Mouse (Mus musculus) stomach, postnatal 0 days (tissue): Measurements from ENCODE around the gene Madd. TPM values are rescaled to one million over a fixed set of nuclear protein-coding genes. Genes with fewer than 3 reads are reported as not detected.
A peak's percentile ranks its signal among the peaks of the same experiment; 100 is the strongest.

ENCODE experiments used
- ATAC-seq: fragments of 200-750 bp; cut with Nextera tagmentation; 2 replicates; pipeline ENCODE4 v1.8.0; 2017; ENCODE audit not compliant: low FRiP score, low TSS enrichment
- DNase-seq: peaks from one replicate; pipeline ENCODE4 v3.0.0-alpha.2; 2016; ENCODE audit warnings: low spot score
- H3K27ac ChIP-seq: fragments of 300-500 bp; sonication (generic); replicated peaks from 2 replicates; pipeline ENCODE4 v1.5.1; 2014; ENCODE audit warnings: mild to moderate bottlenecking, control low read depth
- H3K27me3 ChIP-seq: fragments of 300-500 bp; sonication (generic); 2 replicates; pipeline ENCODE4 v1.6.1; 2014; ENCODE audit warnings: low read length; ENCODE audit not compliant: control insufficient read depth, insufficient read depth
- H3K36me3 ChIP-seq: fragments of 300-500 bp; sonication (generic); 2 replicates; pipeline ENCODE4 v1.6.1; 2014; ENCODE audit warnings: low read length, mixed read lengths; ENCODE audit not compliant: control insufficient read depth, insufficient read depth
- H3K4me1 ChIP-seq: fragments of 300-500 bp; sonication (generic); replicated peaks from 2 replicates; pipeline ENCODE4 v1.6.1; 2014; ENCODE audit warnings: antibody characterized with exemption; ENCODE audit not compliant: control insufficient read depth, insufficient read depth
- H3K4me2 ChIP-seq: fragments of 300-500 bp; sonication (generic); replicated peaks from 2 replicates; pipeline ENCODE4 v1.6.1; 2014; ENCODE audit warnings: low read depth, mild to moderate bottlenecking, control low read depth, moderate library complexity
- H3K4me3 ChIP-seq: fragments of 300-500 bp; sonication (generic); 2 replicates; pipeline ENCODE4 v1.5.1; 2014; ENCODE audit warnings: low read depth, low read length, control low read depth
- H3K9ac ChIP-seq: fragments of 300-500 bp; sonication (generic); 2 replicates; pipeline ENCODE4 v1.6.1; 2014; ENCODE audit warnings: mild to moderate bottlenecking, low read length, control low read depth, mixed read lengths
- H3K9me3 ChIP-seq: fragments of 300-500 bp; sonication (generic); 2 replicates; pipeline ENCODE4 v1.6.1; 2016; ENCODE audit warnings: low read length; ENCODE audit not compliant: control insufficient read depth
- CTCF ChIP-seq: IDR thresholded peaks from 2 replicates; pipeline ENCODE4 v1.5.1; 2016; ENCODE audit warnings: antibody characterized with exemption, low read depth, mild to moderate bottlenecking, moderate library complexity
- EP300 ChIP-seq: optimal IDR thresholded peaks from 2 replicates; pipeline ENCODE3; 2016; ENCODE audit warnings: antibody characterized with exemption
- WGBS: fragments of 180-500 bp; shearing (Covaris S2); extraction: QIAGEN DNeasy Blood & Tissue Kit; methylation state at CpG from one replicate; pipeline ENCODE4 v1.1.7; 2014; 5-methylcytosine and 5-hydroxymethylcytosine counted together
- polyA plus RNA-seq: library from polyadenylated mRNA; unstranded; fragments of >200 nt; fragmentation: Nextera tagmentation; extraction: Ambion mirVana; gene quantifications from 2 replicates; pipeline ENCODE4 v1.2.1, GENCODE M21; 2015

The Madd gene
- polyA plus RNA-seq, 1 experiment from 2014 or later: 8.7 TPM

GRCm38 (mm10) chr2:91194624-91195332 lies 11.1 kb upstream of the Madd start:
- ATAC-seq (peak; percentile 87), DNase-seq (peak; percentile 78)
- TF ChIP-seq EP300 (no peak), CTCF (peak; percentile 95)
- 2% methylated on average over 27 of the region's 27 CpGs for WGBS
- Histone ChIP-seq H3K9me3 (no peaks in the 10 kb centered on the region), H3K27me3 (no peaks in the 10 kb centered on the region), H3K36me3 (no peaks in the 10 kb centered on the region), H3K4me2 (peak overlapping the region; percentile 62), H3K9ac (peak overlapping the region; percentile 59), H3K4me1 (no peaks in the 10 kb centered on the region), H3K27ac (peak overlapping the region; percentile 61; the same call in 1 of the 2 replicates), H3K4me3 (peak overlapping the region; percentile 37)

- Histone ChIP-seq H3K9me3 (no peaks in the 10 kb centered on the region), H3K4me2 (no peak overlapping the region), H3K4me1 (no peaks in the 10 kb centered on the region), H3K27ac (no peak overlapping the region), H3K9ac (no peak overlapping the region), H3K36me3 (no peaks in the 10 kb centered on the region), H3K4me3 (no peak overlapping the region), H3K27me3 (no peaks in the 10 kb centered on the region)
- 79% methylated on average over 16 of the region's 16 CpGs for WGBS
- DNase-seq: no peak
- ATAC-seq: no peak
- TF ChIP-seq CTCF (no peak), EP300 (no peak)
Observed at GRCm38 (mm10) chr2:91190501-91190900, 6.9 kb upstream of the Madd start.

GRCm38 (mm10) chr2:91187431-91187830 lies 3.8 kb upstream of the Madd start:
- H3K9ac ChIP-seq: no peak overlapping the region
- no peak for TF ChIP-seq CTCF
- TF ChIP-seq EP300: no peak
- no peak for ATAC-seq
- H3K27ac ChIP-seq: no peak overlapping the region
- H3K4me2 ChIP-seq: no peak overlapping the region
- no peaks in the 10 kb centered on the region for H3K4me1 ChIP-seq
- no peaks in the 10 kb centered on the region for H3K36me3 ChIP-seq
- no peaks in the 10 kb centered on the region for H3K9me3 ChIP-seq
- H3K27me3 ChIP-seq: no peaks in the 10 kb centered on the region
- DNase-seq: no peak
- 54% methylated on average over 4 of the region's 4 CpGs for WGBS
- no peak overlapping the region for H3K4me3 ChIP-seq

GRCm38 (mm10) chr2:91186208-91186607 lies 2.6 kb upstream of the Madd start:
- H3K4me3 ChIP-seq: no peak overlapping the region
- ATAC-seq (no peak), DNase-seq (no peak)
- H3K9ac ChIP-seq: no peak overlapping the region
- 64% methylated on average over 1 of the region's 1 CpGs for WGBS
- TF ChIP-seq EP300: no peak
- TF ChIP-seq CTCF: no peak
- H3K4me1 ChIP-seq: 0 out of 2 replicates have a peak, but pooled peaks cover 3% of the 10 kb centered on the region
- no peak overlapping the region for H3K27ac ChIP-seq
- H3K36me3 ChIP-seq: no peaks in the 10 kb centered on the region
- H3K27me3 ChIP-seq: no peaks in the 10 kb centered on the region
- no peaks in the 10 kb centered on the region for H3K9me3 ChIP-seq
- H3K4me2 ChIP-seq: no peak overlapping the region

GRCm38 (mm10) chr2:91183148-91183513 lies 506 bp downstream of the Madd start:
- 0 out of 2 replicates have a peak, but pooled peaks cover 3% of the 10 kb centered on the region for H3K4me1 ChIP-seq
- peak overlapping the region; percentile 86 for H3K27ac ChIP-seq
- peak overlapping the region; percentile 92 for H3K4me3 ChIP-seq
- peak overlapping the region; percentile 79 for H3K9ac ChIP-seq
- no peak for TF ChIP-seq CTCF
- TF ChIP-seq EP300: peak; percentile 54
- no peaks in the 10 kb centered on the region for H3K36me3 ChIP-seq
- no peaks in the 10 kb centered on the region for H3K27me3 ChIP-seq
- no peaks in the 10 kb centered on the region for H3K9me3 ChIP-seq
- DNase-seq (peak; percentile 98), ATAC-seq (peak; percentile 97)
- peak overlapping the region; percentile 83 for H3K4me2 ChIP-seq
- WGBS: 0% methylated on average over 9 of the region's 9 CpGs

- under 1% methylated on average over 66 of the region's 81 CpGs for WGBS
- peak overlapping the region; percentile 92 for H3K4me3 ChIP-seq
- H3K9ac ChIP-seq: peak overlapping the region; percentile 79
- ATAC-seq: peak; percentile 93
- no peak for TF ChIP-seq EP300
- TF ChIP-seq CTCF: no peak
- no peaks in the 10 kb centered on the region for H3K36me3 ChIP-seq
- H3K9me3 ChIP-seq: no peaks in the 10 kb centered on the region
- H3K27ac ChIP-seq: peak overlapping the region; percentile 86
- peak overlapping the region; percentile 83 for H3K4me2 ChIP-seq
- DNase-seq: peak; percentile 85
- H3K4me1 ChIP-seq: 0 out of 2 replicates have a peak, but pooled peaks cover 3% of the 10 kb centered on the region
- H3K27me3 ChIP-seq: no peaks in the 10 kb centered on the region
Observed at GRCm38 (mm10) chr2:91182405-91183147, 1.1 kb downstream of the Madd start.
